Mouse (Mus musculus): ENCODE results near the gene Col15a1. TPM values are rescaled to one million over a fixed set of nuclear protein-coding genes. Genes with fewer than 3 reads are reported as not detected.

The Col15a1 gene
- polyA plus RNA-seq, 1 experiment from 2014 or later: 12.9 TPM

GRCm38 (mm10) chr4:47231322-47231721 lies 23.4 kb downstream of the Col15a1 start:
- ATAC-seq (replicated peaks; ENCODE audit: insufficient number of reproducible peaks, insufficient read depth, low FRiP score, low read depth): no peak
- Histone ChIP-seq H3K9ac (no peak overlapping the region), H3K4me1 (replicated peaks) (peaks cover 37% of the 10 kb centered on the region), H3K36me3 (no peaks in the 10 kb centered on the region), H3K4me3 (no peak overlapping the region), H3K27ac (no peak overlapping the region), H3K27me3 (no peaks in the 10 kb centered on the region; the same call in 1 of the 2 replicates), H3K4me2 (no peak overlapping the region), H3K9me3 (replicated peaks) (no peaks in the 10 kb centered on the region)
- 72% methylated on average over 6 of the region's 6 CpGs for WGBS

DNA sequence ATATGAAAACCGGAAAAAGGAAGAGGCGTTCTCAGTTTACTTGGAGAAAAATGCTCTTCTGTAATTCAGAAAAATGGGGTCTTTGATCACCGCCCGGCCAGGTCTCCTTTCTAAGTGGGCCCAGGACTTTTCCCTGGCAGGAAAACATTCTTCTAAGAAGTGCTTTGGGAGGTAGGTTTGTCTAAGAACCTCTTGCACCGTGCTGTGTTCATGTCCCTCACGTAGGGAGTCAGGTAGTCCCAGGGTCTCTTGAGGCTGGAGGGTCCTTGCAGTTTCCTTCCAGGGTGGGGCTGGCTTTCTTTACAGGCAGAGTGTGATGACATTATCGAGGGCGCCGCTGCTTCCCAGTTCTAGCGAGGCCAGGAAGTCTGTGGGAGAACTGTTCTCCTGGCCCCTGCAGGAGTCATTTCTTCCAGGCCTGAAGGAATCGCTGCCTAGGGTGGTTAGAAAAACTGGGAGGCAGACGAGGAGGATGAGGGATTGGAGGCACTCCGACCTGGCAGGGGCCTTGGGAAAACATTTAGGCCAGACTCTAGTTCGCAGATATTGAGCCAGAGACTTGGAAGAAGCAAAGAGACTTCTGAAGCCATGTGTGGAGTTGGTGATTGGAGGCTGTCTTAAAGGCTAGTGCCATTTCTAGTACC lies 25.4 kb downstream of the Col15a1 start:
- H3K9me3 ChIP-seq (replicated peaks): no peaks in the 10 kb centered on the region
- no peaks in the 10 kb centered on the region for H3K27me3 ChIP-seq
- H3K4me2 ChIP-seq: no peak overlapping the region
- ATAC-seq (replicated peaks; ENCODE audit: insufficient number of reproducible peaks, insufficient read depth, low FRiP score, low read depth): no peak
- peak overlapping the region; percentile 46 for H3K27ac ChIP-seq
- 58% methylated on average over 14 of the region's 14 CpGs for WGBS
- no peak overlapping the region for H3K4me3 ChIP-seq
- H3K4me1 ChIP-seq (replicated peaks): peaks cover 19% of the 10 kb centered on the region
- no peaks in the 10 kb centered on the region for H3K36me3 ChIP-seq
- no peak overlapping the region for H3K9ac ChIP-seq

DNA sequence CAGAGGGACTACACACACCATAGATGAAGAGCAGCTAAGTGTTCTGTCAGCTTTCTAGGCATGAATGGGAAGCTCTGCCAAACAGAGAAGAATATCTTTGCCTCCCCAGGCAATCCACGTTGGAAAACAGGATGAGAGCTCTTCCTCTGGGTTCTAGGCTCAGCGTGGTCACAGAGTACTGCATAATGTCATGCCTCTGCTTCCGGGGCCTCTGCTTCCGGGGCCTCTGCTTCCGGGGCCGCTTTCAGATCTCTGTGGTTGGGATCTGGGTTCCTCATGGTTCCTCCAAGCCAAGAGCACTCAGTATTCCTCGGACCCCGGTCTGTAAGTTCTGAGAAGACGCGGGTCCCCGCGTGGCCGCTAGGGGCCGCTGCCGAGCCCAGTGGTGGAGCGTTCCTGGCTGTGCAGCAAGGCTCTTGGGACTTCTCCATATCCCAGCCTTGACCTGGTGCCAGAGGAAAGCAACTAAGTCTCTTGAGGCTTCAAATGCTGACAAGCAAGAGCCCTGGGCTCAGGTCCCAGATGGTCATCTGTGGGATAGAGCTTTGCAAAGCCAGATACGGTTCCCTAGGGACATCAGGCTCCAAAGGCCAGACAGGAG lies 26.8 kb downstream of the Col15a1 start:
- peak; percentile 51; the same call in 1 of the 2 replicates for ATAC-seq (replicated peaks; ENCODE audit: insufficient number of reproducible peaks, insufficient read depth, low FRiP score, low read depth)
- H3K36me3 ChIP-seq: no peaks in the 10 kb centered on the region
- H3K9me3 ChIP-seq (replicated peaks): no peaks in the 10 kb centered on the region
- H3K27ac ChIP-seq: no peak overlapping the region
- H3K4me2 ChIP-seq: no peak overlapping the region
- no peak overlapping the region for H3K4me3 ChIP-seq
- H3K4me1 ChIP-seq (replicated peaks): peaks cover 16% of the 10 kb centered on the region
- no peaks in the 10 kb centered on the region for H3K27me3 ChIP-seq
- 26% methylated on average over 17 of the region's 17 CpGs for WGBS
- H3K9ac ChIP-seq: no peak overlapping the region

DNA sequence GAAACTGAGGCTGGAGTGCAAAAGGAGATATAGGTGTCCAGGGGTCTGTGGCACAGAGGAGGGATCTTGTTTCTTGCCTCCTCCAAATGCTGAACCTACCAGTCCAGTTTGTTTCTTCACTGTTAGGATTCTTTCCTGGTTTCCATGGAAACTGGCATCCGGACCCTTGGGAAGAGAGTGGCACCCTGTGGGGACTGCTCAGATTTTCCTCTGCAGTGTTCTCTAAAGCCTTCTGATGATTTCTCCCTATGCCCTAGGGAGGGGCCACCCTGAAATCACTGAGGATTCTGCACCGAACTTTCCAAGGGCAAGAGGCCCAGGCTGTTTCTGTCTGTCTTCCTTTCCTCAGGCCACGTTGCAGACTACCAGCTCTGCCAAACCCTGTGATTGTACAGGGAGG lies 27.4 kb downstream of the Col15a1 start:
- WGBS: 37% methylated on average over 3 of the region's 3 CpGs
- H3K27me3 ChIP-seq: no peaks in the 10 kb centered on the region
- H3K36me3 ChIP-seq: no peaks in the 10 kb centered on the region
- no peak overlapping the region for H3K4me3 ChIP-seq
- H3K9me3 ChIP-seq (replicated peaks): no peaks in the 10 kb centered on the region
- H3K4me2 ChIP-seq: no peak overlapping the region
- no peak overlapping the region for H3K9ac ChIP-seq
- H3K4me1 ChIP-seq (replicated peaks): peaks cover 16% of the 10 kb centered on the region
- ATAC-seq (replicated peaks; ENCODE audit: insufficient number of reproducible peaks, insufficient read depth, low FRiP score, low read depth): no peak
- no peak overlapping the region for H3K27ac ChIP-seq

DNA sequence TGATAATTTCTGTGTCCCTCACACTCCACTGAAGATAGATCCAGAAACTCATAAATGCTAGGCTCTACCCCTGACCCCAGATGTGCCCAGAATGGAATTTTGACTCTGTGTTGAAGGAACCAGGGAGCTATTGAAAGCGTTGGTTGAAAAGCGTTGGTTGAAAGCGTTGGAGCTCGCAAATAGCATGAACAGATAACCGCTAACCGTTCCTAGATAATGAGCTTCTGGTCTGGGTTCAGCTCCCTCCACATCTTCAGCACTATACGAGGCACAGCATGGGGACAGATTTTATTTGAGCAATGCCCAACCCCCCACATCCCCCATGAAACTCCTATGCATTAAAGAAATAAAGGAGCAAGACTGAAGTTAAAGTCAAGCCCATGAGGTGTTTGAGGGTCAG lies 28.1 kb downstream of the Col15a1 start:
- Histone ChIP-seq H3K36me3 (no peaks in the 10 kb centered on the region), H3K9me3 (replicated peaks) (no peaks in the 10 kb centered on the region), H3K4me1 (replicated peaks) (peaks cover 16% of the 10 kb centered on the region), H3K27ac (no peak overlapping the region), H3K9ac (no peak overlapping the region), H3K4me3 (no peak overlapping the region), H3K4me2 (no peak overlapping the region), H3K27me3 (no peaks in the 10 kb centered on the region)
- WGBS: 73% methylated on average over 7 of the region's 7 CpGs
- no peak for ATAC-seq (replicated peaks; ENCODE audit: insufficient number of reproducible peaks, insufficient read depth, low FRiP score, low read depth)

DNA sequence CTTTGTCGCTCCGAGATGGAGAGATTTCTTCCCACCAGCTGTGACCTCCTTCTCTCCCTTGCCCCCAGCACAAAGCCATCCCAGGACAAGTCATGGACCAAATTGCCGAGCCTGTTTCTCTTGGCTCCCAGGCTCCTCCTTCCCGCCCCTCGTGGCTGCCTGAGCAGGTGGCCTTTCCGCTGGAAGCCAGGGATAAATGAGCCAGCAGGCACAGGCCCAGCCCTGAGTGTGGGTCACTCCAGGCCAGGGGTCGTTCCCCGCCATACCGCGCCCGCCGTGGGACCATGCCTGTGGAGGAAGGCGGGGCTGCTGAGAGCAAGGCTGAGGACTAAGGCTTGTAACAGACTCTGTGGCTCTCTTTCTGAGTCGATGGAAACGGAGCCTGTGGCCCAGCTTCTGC lies 29.3 kb downstream of the Col15a1 start:
- ATAC-seq (replicated peaks; ENCODE audit: insufficient number of reproducible peaks, insufficient read depth, low FRiP score, low read depth): no peak
- no peak overlapping the region for H3K27ac ChIP-seq
- H3K4me2 ChIP-seq: no peak overlapping the region
- peaks cover 18% of the 10 kb centered on the region for H3K4me1 ChIP-seq (replicated peaks)
- H3K36me3 ChIP-seq: no peaks in the 10 kb centered on the region
- H3K4me3 ChIP-seq: no peak overlapping the region
- H3K27me3 ChIP-seq: no peaks in the 10 kb centered on the region
- no peaks in the 10 kb centered on the region for H3K9me3 ChIP-seq (replicated peaks)
- H3K9ac ChIP-seq: no peak overlapping the region
- 42% methylated on average over 15 of the region's 15 CpGs for WGBS

- peaks cover 13% of the 10 kb centered on the region for H3K4me1 ChIP-seq (replicated peaks)
- no peaks in the 10 kb centered on the region for H3K36me3 ChIP-seq
- H3K27me3 ChIP-seq: no peaks in the 10 kb centered on the region
- H3K9ac ChIP-seq: no peak overlapping the region
- H3K9me3 ChIP-seq (replicated peaks): no peaks in the 10 kb centered on the region
- no peak overlapping the region for H3K4me2 ChIP-seq
- WGBS: 77% methylated on average over 6 of the region's 6 CpGs
- no peak overlapping the region for H3K4me3 ChIP-seq
- ATAC-seq (replicated peaks; ENCODE audit: insufficient number of reproducible peaks, insufficient read depth, low FRiP score, low read depth): no peak
- no peak overlapping the region for H3K27ac ChIP-seq
Observed at GRCm38 (mm10) chr4:47239114-47239513, 31.2 kb downstream of the Col15a1 start.

GRCm38 (mm10) chr4:47240901-47241300 lies 32.9 kb downstream of the Col15a1 start:
- H3K36me3 ChIP-seq: no peaks in the 10 kb centered on the region
- H3K27me3 ChIP-seq: no peaks in the 10 kb centered on the region
- no peaks in the 10 kb centered on the region for H3K9me3 ChIP-seq (replicated peaks)
- no peak overlapping the region for H3K4me3 ChIP-seq
- WGBS: 75% methylated on average over 5 of the region's 5 CpGs
- no peak for ATAC-seq (replicated peaks; ENCODE audit: insufficient number of reproducible peaks, insufficient read depth, low FRiP score, low read depth)
- no peak overlapping the region for H3K27ac ChIP-seq
- H3K9ac ChIP-seq: no peak overlapping the region
- H3K4me1 ChIP-seq (replicated peaks): 0 out of 2 replicates have a peak, but pooled peaks cover 2% of the 10 kb centered on the region
- H3K4me2 ChIP-seq: no peak overlapping the region

DNA sequence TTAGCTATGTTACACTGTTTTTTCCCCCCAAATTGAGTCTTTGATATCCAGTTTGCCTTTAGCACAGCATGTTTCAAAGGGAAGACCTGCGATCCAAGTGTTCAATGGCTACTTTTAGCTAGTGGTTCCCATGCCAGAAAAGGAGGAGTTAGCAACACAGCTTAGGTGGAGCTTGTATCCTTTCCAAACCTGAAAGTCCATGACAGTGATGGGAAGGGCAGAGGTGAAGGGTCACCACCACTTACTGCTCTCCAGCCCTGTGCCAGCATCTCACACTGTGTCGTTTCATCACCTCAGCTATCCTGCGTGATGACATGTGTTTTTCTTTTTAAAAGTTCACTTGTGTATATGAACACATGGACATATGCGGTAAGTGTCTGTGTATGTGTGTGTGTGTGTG lies 34.2 kb downstream of the Col15a1 start:
- Histone ChIP-seq H3K4me2 (no peak overlapping the region), H3K4me1 (replicated peaks) (peaks cover 5% of the 10 kb centered on the region; the same call in 1 of the 2 replicates), H3K9ac (no peak overlapping the region), H3K36me3 (no peaks in the 10 kb centered on the region), H3K27ac (no peak overlapping the region), H3K9me3 (replicated peaks) (no peaks in the 10 kb centered on the region), H3K27me3 (no peaks in the 10 kb centered on the region), H3K4me3 (no peak overlapping the region)
- ATAC-seq (replicated peaks; ENCODE audit: insufficient number of reproducible peaks, insufficient read depth, low FRiP score, low read depth): no peak
- WGBS: 56% methylated on average over 4 of the region's 4 CpGs

- Histone ChIP-seq H3K36me3 (no peaks in the 10 kb centered on the region), H3K27me3 (0 out of 2 replicates have a peak, but pooled peaks cover 3% of the 10 kb centered on the region), H3K4me3 (no peak overlapping the region), H3K9ac (no peak overlapping the region), H3K4me1 (replicated peaks) (peaks cover 19% of the 10 kb centered on the region), H3K27ac (no peak overlapping the region), H3K4me2 (no peak overlapping the region), H3K9me3 (replicated peaks) (no peaks in the 10 kb centered on the region)
- 80% methylated on average over 6 of the region's 6 CpGs for WGBS
- no peak for ATAC-seq (replicated peaks; ENCODE audit: insufficient number of reproducible peaks, insufficient read depth, low FRiP score, low read depth)
Observed at GRCm38 (mm10) chr4:47244651-47245050, 36.7 kb downstream of the Col15a1 start.

GRCm38 (mm10) chr4:47245621-47246020 lies 37.7 kb downstream of the Col15a1 start:
- no peak for ATAC-seq (replicated peaks; ENCODE audit: insufficient number of reproducible peaks, insufficient read depth, low FRiP score, low read depth)
- 0 out of 2 replicates have a peak, but pooled peaks cover 3% of the 10 kb centered on the region for H3K27me3 ChIP-seq
- H3K4me2 ChIP-seq: no peak overlapping the region
- H3K9ac ChIP-seq: no peak overlapping the region
- no peaks in the 10 kb centered on the region for H3K36me3 ChIP-seq
- no peak overlapping the region for H3K4me3 ChIP-seq
- 88% methylated on average over 18 of the region's 18 CpGs for WGBS
- no peaks in the 10 kb centered on the region for H3K9me3 ChIP-seq (replicated peaks)
- H3K27ac ChIP-seq: no peak overlapping the region
- peaks cover 19% of the 10 kb centered on the region for H3K4me1 ChIP-seq (replicated peaks)

GRCm38 (mm10) chr4:47246811-47247210 lies 38.9 kb downstream of the Col15a1 start:
- no peak overlapping the region for H3K4me3 ChIP-seq
- 0 out of 2 replicates have a peak, but pooled peaks cover 3% of the 10 kb centered on the region for H3K27me3 ChIP-seq
- H3K4me1 ChIP-seq (replicated peaks): peaks cover 27% of the 10 kb centered on the region
- no peaks in the 10 kb centered on the region for H3K9me3 ChIP-seq (replicated peaks)
- no peak for ATAC-seq (replicated peaks; ENCODE audit: insufficient number of reproducible peaks, insufficient read depth, low FRiP score, low read depth)
- H3K4me2 ChIP-seq: no peak overlapping the region
- H3K36me3 ChIP-seq: no peaks in the 10 kb centered on the region
- H3K9ac ChIP-seq: no peak overlapping the region
- 49% methylated on average over 8 of the region's 8 CpGs for WGBS
- no peak overlapping the region for H3K27ac ChIP-seq

All from heart, embryonic 15.5 days (tissue).